8 mouse cellular contexts compared by ENCODE assay signal in genomic region chr5:63969476-63970112, GRCm38 (mm10). TPM values are rescaled to one million over a fixed set of nuclear protein-coding genes. Genes with fewer than 3 reads are reported as not detected.
DNase-seq lines count a peak whose midpoint lies in the region; ATAC-seq and TF ChIP-seq lines count a peak whose summit lies in the region.

No protein-coding gene starts in this region.

- H3K9ac ChIP-seq in liver, embryonic 15.5 days = peak overlapping the region; percentile 28; the same call in 1 of the 2 replicates

- no peak for TF ChIP-seq CTCF in kidney, adult 2 months (conservative IDR thresholded peaks at IDR 0.05; ENCODE audit: insufficient read depth, insufficient read length, low read depth, low read length)

- H3K4me3 ChIP-seq in kidney, adult 2 months (ENCODE audit: insufficient read depth, low read depth, low read length) = no peak overlapping the region
- peak overlapping the region; percentile 84 for H3K4me3 ChIP-seq in liver, embryonic 15.5 days (replicated peaks)

- H3K4me2 ChIP-seq in liver, embryonic 15.5 days = peak overlapping the region; percentile 88

- WGBS in kidney, adult 2 months = 31% methylated on average over 5 of the region's 5 CpGs
- WGBS in liver, embryonic 15.5 days (ENCODE audit: insufficient replicate concordance) = 32% methylated on average over 5 of the region's 5 CpGs

- H3K9me3 ChIP-seq in liver, embryonic 15.5 days (replicated peaks) = no peaks in the 10 kb centered on the region

- H3K27me3 ChIP-seq in kidney, adult 2 months (replicated peaks; ENCODE audit: control insufficient read depth, insufficient read depth, low read length) = no peaks in the 10 kb centered on the region
- H3K27me3 ChIP-seq in liver, embryonic 15.5 days = 0 out of 2 replicates have a peak, but pooled peaks cover 6% of the 10 kb centered on the region

- ATAC-seq in liver, embryonic 15.5 days (ENCODE audit: insufficient read depth) = no peak

- peak; percentile 23 for DNase-seq in kidney, adult 2 months
- no peak for DNase-seq in kidney, adult 18-20 months
- DNase-seq in MN1 (ENCODE audit: low spot score) = peak; percentile 42
- peak; percentile 14 for DNase-seq in forelimb bud, embryonic 11.5 days (ENCODE audit: low read depth, low spot score)
- no peak for DNase-seq in layer of hippocampus, postnatal 14 days (ENCODE audit: low spot score in 2 of 2)
- DNase-seq in testis, postnatal 14 days (ENCODE audit: low spot score) = no peak
- DNase-seq in left cerebral cortex, adult 8-10 months (ENCODE audit: low spot score in 2 of 2) = no peak

- no peaks in the 10 kb centered on the region for H3K36me3 ChIP-seq in kidney, adult 2 months (ENCODE audit: control insufficient read depth, insufficient read depth, low read length)
- H3K36me3 ChIP-seq in liver, embryonic 15.5 days (replicated peaks) = no peaks in the 10 kb centered on the region

- peaks cover 11% of the 10 kb centered on the region for H3K4me1 ChIP-seq in kidney, adult 2 months (ENCODE audit: control insufficient read depth, insufficient read depth, low read length)
- H3K4me1 ChIP-seq in liver, embryonic 15.5 days (replicated peaks) = peaks cover 44% of the 10 kb centered on the region

- no peak for TF ChIP-seq POLR2A in kidney, adult 2 months (IDR thresholded peaks at IDR 0.05; ENCODE audit: low read depth, low read length)

- peak overlapping the region; percentile 54 for H3K27ac ChIP-seq in kidney, adult 2 months (ENCODE audit: insufficient read depth, low read depth, low read length)
- H3K27ac ChIP-seq in liver, embryonic 15.5 days (replicated peaks) = peak overlapping the region; percentile 63

RNA-seq across cellular contexts. Expression of gene Rell1, which starts 0.9 kb away (rescaled TPM):
- 6.8 TPM in 2 replicates for polyA plus RNA-seq in kidney, adult 2 months (2012; rRNA removed)
- 8.8 and 9.2 TPM in 2 replicates for polyA plus RNA-seq in liver, embryonic 15.5 days (2015; fragmentation: Nextera tagmentation; extraction: Ambion mirVana)
- total RNA-seq in layer of hippocampus, postnatal 14 days (2021) = 10 to 100 TPM; 15.4 to 15.7 TPM
- total RNA-seq in left cerebral cortex, adult 8-10 months (2022) = 10 to 100 TPM; 12.5 to 14.4 (median 13.8) TPM

Comparison
In these comparisons a context has a peak if more than half of its experiments do, and no peak if none do; other contexts are left out.
1. DNase-seq: peak in kidney, adult 2 months (single experiment), MN1 (single experiment) and forelimb bud, embryonic 11.5 days (single experiment); none in kidney, adult 18-20 months (single experiment), layer of hippocampus, postnatal 14 days (0 of 2), testis, postnatal 14 days (single experiment) and left cerebral cortex, adult 8-10 months (0 of 2).